Mouse (Mus musculus) lung, adult 18-20 months (tissue): ENCODE measurements around the gene Krt88.

Source experiments
- DNase-seq, 2 experiments: peaks; one replicate each; pipeline ENCODE4 v3.0.0; 2022; ENCODE audit warnings: mixed read lengths in 2 of 2

The Krt88 gene

DNA sequence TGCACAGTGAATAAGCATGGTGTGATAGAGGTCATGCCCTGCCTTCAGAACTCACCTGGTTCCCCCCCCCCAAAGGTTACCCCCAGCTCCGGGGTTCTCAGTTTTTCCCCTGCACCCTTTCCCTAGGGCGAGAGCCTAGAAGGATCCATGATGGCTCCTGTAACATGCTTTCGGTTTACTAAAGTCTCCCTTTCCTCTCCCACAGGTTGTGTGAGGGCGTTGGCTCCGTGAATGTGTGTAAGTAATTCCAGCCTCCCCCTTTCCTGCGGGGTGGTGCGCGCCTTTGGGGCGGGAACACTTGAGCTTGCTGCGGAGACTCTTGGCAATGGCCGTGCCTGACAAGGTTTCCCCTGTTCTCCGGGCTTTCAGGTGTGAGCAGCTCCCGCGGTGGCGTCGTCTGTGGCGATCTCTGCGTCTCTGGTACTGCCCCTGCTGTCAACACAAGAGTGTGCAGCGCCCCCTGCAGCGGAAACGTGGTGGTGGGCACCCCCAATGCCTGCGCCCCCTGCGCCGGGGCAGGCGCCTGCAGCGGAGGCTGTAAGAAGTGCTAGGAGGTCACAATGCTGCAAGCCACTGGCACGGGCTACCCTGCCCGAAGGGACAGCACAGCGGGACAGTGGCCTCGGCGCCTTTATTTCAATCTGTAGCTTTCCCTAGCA lies 31.6 kb downstream of the Krt88 start:
- peak; percentile 50 to 74 for DNase-seq

DNA sequence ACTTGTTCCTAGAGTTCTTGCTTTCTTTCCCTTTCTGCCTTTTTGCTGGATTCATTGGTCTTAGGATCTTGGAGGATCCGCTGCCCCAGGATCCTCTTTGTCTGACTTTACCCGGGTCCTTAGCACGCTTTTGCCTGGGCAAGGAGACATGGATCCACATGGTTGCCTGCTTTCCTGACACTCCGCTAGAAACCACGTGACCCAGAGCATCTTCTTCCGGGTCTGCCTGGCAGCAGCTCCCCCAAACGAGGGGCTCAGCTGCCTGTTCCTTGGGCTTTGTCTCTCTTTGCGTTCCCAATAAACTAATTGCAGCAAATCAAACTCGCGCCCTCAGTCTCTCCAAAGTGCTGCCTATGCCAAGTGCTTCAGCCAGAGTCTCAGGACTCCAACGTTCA lies 32.1 kb downstream of the Krt88 start:
- no peak for DNase-seq

DNA sequence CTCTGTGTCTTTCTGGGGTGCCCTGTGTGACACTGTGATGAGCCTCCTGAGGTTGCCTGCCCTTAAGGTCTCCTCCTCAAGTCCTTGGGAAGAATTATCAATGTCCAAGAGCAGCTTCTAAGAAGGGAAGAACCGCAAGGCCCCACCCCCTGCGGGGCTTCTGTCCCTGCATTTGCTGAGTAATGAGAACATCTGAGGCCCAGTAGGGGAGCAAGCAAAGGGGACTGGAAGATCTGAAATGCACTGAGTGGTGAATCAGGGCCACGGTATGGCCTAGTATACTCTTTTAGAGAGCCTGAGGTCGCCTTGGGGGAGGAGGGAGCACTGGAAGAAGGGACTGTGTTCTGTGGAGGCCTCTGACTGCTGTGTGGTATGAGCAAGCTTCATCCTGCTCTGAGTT lies 34.5 kb downstream of the Krt88 start:
- no peak for DNase-seq

DNA sequence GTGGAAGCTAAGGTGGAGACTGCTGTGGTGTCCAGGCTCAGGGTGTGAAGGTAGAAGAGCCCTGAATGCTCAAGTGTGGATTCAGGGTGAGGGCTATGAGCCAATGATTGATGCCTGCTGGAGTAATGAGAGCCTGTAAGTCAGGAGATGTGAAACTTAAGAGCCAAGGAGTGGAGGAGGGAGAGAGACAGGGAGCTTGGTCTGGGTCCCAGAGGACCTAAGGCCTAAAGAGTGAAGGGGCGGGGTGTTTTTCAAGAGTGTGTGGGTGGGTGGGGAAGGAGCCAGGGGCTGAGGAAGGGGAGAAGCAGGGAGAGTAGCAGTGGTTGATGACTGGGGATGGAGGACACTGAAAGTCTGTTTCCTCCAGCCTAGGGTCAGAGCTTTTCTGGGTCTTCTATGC lies 36.1 kb downstream of the Krt88 start:
- DNase-seq = no peak

DNA sequence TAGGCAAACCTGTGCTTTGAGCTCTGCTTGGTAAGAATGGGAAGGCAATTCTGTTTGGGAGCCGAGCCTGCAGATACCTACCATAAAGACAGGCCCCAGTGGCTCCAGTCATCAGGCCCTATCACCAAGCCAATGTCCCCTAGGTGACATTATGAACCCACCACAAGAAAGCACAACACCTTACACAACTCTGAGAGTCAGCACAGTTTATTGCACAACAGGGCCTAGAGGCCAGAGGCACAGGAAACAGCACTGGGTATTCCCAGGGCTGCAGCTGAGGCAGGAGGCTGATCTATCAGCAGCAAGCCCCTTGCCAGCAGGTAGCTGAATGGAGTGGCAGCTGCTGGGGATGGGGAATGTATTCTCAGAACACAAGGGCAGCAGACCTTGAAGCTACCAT lies 37.4 kb downstream of the Krt88 start:
- DNase-seq = no peak

DNA sequence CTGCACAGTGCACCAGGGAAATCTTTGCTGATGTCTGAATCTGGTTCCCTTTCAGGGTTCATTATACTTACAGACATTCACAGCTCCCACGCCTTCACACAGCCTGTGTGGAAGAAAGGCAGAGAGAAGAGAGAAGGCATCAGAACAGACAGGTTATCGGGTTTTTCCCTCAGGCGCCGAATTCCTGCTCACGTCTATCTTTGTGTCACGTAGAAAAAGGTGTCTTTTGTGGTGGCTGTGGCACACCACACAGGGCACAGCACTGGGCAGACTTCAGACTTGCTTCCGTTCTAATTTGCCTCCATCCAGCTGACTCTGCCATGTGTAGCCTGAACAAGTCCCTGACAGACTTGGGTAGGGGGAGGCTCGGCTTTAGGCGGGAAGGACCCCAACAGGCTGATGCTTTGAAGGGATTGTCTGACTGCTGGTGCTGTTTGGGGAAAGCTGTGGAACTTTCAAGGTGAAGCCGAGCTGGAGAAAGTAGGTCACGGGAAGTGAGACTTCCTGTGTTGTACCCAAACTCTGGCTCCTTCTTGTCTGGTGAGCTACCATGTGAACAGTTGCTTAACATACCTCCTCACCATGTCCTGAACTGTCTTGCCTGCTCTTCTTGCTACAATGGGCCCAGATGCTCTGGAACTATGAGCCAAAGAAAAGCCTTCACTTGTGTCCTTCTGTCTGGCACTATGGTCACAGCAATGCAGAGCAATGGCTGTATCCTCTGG lies 38.5 kb downstream of the Krt88 start:
- DNase-seq = no peak

DNA sequence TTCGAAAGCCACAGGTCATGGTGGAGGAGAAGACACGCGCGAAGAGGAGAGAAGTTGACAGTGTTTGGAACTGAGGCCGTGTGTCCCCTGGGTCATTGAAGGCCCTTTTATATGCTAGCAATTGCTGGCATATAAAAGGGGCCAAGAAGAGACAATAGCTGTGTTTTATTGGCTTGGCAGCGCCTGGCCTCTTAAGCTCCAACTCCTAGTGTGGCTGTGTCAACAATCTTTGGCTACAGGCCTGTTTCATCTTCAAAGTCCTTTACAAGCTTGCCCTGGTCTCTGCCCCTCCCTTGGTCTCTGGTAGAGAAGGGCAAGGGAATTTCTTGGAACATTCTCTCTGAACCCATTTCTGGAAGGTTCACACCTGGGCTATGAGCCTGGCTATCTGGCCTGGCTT lies 43.9 kb downstream of the Krt88 start, which contains the start of gene Krt83:
Krt83 (minus strand) TSS at position 82 of the 400 bp plus-strand sequence.
- peak; percentile 11 to 48 for DNase-seq

DNA sequence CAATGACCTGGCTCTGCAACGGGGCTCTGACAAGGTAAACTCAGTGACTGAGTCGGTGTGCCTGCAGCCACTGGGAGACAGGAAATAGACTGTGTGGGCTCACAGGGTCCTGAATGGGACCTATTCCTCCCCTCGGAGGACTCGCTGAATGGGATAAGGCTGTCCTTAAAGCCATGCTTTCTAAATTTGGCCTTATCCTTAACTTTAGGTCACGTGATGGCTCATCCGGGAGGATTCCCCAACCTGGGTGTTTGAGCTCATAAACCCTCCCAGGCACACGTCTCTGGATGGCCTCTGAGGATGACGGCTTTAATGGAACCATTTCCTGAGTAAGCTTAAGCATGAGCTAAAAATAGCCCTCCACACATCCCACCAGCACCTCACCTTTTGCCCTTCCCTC lies 45.2 kb downstream of the Krt88 start:
- DNase-seq = no peak

DNA sequence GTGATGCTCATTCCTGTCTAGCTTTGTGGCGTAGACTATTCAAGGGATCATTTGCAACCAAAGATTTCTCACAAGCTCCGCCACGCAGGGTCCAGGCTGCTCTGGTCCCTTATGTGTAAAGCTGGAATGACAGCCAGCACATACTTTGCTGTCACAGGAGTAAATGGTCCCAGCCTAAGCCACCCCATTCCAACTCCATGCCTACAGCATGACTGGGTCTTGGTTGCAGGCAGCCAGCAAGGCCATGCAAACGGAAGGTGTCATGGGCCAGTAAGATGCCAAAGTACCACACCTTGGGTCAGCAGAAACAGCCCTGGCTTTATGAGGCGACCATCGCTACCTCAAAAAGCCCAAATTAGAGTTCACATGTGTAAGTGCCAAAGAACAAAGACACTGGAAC lies 46.2 kb downstream of the Krt88 start:
- no peak for DNase-seq

DNA sequence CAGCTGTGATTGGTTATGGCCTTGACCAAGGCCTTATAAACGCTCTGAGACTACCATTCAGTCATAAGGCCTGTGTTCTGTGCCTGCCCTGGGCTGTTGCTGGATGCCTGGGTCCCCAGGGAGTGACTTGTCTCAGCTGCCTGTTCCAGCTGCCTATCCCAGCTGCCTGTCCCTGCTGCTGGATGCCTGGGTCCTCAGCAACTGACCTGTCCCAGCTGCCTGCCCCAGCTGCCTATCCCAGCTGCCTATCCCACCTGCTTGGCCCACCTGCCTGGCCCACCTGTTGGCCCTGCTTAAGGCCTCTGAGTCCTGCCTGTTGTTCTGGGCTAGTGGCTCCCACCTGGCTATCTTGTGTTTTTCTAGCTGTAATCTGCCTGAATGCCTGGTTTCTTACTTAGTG lies 46.7 kb downstream of the Krt88 start:
- no peak for DNase-seq

DNA sequence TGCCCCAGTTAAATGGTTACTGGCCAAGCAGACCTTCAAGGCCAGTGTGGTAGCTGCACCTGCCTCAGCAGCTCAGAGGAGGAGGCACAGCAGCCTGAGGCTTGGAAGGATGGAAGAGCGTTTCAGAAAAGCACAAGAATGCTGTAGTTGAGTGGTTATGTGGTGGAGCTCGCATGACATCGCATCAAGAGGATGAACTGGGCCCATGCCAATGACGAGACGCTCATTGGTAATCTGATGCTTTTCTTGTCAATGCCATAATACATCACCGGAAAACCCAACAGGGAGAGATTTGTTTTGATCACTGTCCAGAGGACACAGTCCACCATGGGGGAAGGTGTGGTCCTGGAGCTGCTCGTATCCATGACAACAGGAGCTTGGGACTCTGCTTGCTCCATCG lies 47.7 kb downstream of the Krt88 start:
- DNase-seq = no peak

DNA sequence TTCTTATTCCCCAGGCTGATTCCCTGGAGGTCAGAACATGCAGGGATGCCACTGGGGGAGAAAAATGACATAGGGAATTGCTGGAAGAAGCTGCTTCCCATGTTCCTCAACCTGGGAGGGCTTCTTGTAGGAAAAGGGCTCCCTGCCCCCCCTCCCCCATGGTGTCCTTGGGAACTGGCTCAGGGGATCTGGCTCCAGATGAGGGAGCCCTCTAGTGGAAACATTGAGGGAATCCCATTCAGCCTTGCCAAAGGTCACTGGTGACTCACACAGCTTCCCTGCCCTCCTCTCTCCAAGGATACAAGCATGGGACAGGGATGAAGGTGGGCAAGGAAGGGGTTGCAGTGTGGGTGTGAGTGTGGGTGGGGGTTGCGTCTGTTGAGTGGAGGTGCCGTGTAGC lies 49.6 kb downstream of the Krt88 start:
- DNase-seq = peak; percentile 17 to 63
